Mouse (Mus musculus) liver, embryonic 11.5 days (tissue): ENCODE measurements around the gene Kcnq2. TPM values are rescaled to one million over a fixed set of nuclear protein-coding genes. Genes with fewer than 3 reads are reported as not detected.

Source experiments
- ATAC-seq: fragments of 200-750 bp; cut with Nextera tagmentation; replicated peaks from 2 replicates; pipeline ENCODE4 v1.8.0; 2017; ENCODE audit warnings: moderate number of reproducible peaks, mild to moderate bottlenecking, moderate TSS enrichment, moderate library complexity; ENCODE audit not compliant: low FRiP score
- DNase-seq: peaks from one replicate; pipeline ENCODE4 v3.0.0-alpha.2; 2017; ENCODE audit warnings: low spot score
- H3K27ac ChIP-seq: fragments of 300-500 bp; sonication (generic); 2 replicates; pipeline ENCODE4 v1.5.1; 2014; ENCODE audit warnings: mild to moderate bottlenecking, low read depth, low read length, control low read depth
- H3K27me3 ChIP-seq: fragments of 300-500 bp; sonication (generic); replicated peaks from 2 replicates; pipeline ENCODE4 v1.6.1; 2014; ENCODE audit warnings: low read length, mixed read lengths; ENCODE audit not compliant: control insufficient read depth, insufficient read depth
- H3K36me3 ChIP-seq: fragments of 300-500 bp; sonication (generic); 2 replicates; pipeline ENCODE4 v1.6.1; 2014; ENCODE audit warnings: mild to moderate bottlenecking, low read length, moderate library complexity, mixed read lengths; ENCODE audit not compliant: control insufficient read depth, insufficient read depth
- H3K4me1 ChIP-seq: fragments of 300-500 bp; sonication (generic); replicated peaks from 2 replicates; pipeline ENCODE4 v1.6.1; 2014; ENCODE audit warnings: low read length, mixed read lengths; ENCODE audit not compliant: control insufficient read depth, insufficient read depth
- H3K4me2 ChIP-seq: fragments of 300-500 bp; sonication (generic); 2 replicates; pipeline ENCODE4 v1.6.1; 2014; ENCODE audit warnings: mild to moderate bottlenecking, control low read depth, moderate library complexity
- H3K4me3 ChIP-seq: fragments of 300-500 bp; sonication (generic); 2 replicates; pipeline ENCODE4 v1.5.1; 2014; ENCODE audit warnings: low read depth, low read length, control low read depth
- H3K9ac ChIP-seq: fragments of 300-500 bp; sonication (generic); 2 replicates; pipeline ENCODE4 v1.6.1; 2014; ENCODE audit warnings: low read depth, low read length, control low read depth
- H3K9me3 ChIP-seq: fragments of 300-500 bp; sonication (generic); 2 replicates; pipeline ENCODE4 v1.6.1; 2016; ENCODE audit warnings: low read length, inconsistent platforms, mixed read lengths; ENCODE audit not compliant: control insufficient read depth
- WGBS: fragments of 180-500 bp; shearing (Covaris S2); extraction: QIAGEN DNeasy Blood & Tissue Kit; methylation state at CpG from one replicate; pipeline ENCODE4 v1.1.7; 2014; 5-methylcytosine and 5-hydroxymethylcytosine counted together
- polyA plus RNA-seq: library from polyadenylated mRNA; unstranded; fragments of >200 nt; fragmentation: Nextera tagmentation; extraction: Ambion mirVana; gene quantifications from 2 replicates; pipeline ENCODE4 v1.2.1, GENCODE M21; 2014

Gene Kcnq2
- polyA plus RNA-seq, 1 experiment from 2014 or later, result 0.15 TPM

- H3K9me3 ChIP-seq, result no peaks in the 10 kb centered on the region
These were observed 23.4 kb upstream of the Kcnq2 start for GRCm38 (mm10) chr2:181158471-181158870.

GRCm38 (mm10) chr2:181157716-181158302 is 22.7 kb upstream of the Kcnq2 start:
- Histone ChIP-seq H3K27ac (no peak overlapping the region), H3K4me1 (no peaks in the 10 kb centered on the region), H3K36me3 (no peaks in the 10 kb centered on the region), H3K27me3 (peaks cover 45% of the 10 kb centered on the region), H3K4me2 (no peak overlapping the region), H3K9me3 (no peaks in the 10 kb centered on the region), H3K9ac (no peak overlapping the region), H3K4me3 (no peak overlapping the region)
- DNase-seq (no peak), ATAC-seq (no peak)
- 63% methylated on average over 6 of the region's 6 CpGs for WGBS

More at GRCm38 (mm10) chr2:181158471-181158870, 23.4 kb upstream of the Kcnq2 start:
- H3K4me1 ChIP-seq, result no peaks in the 10 kb centered on the region
- DNase-seq (no peak), ATAC-seq (no peak)
- no peak overlapping the region for H3K4me3 ChIP-seq
- H3K9ac ChIP-seq, result no peak overlapping the region
- H3K36me3 ChIP-seq, result no peaks in the 10 kb centered on the region
- H3K27ac ChIP-seq, result no peak overlapping the region
- 78% methylated on average over 2 of the region's 2 CpGs for WGBS
- peaks cover 39% of the 10 kb centered on the region for H3K27me3 ChIP-seq
- no peak overlapping the region for H3K4me2 ChIP-seq

GRCm38 (mm10) chr2:181157180-181157579 is 22.1 kb upstream of the Kcnq2 start:
- Histone ChIP-seq H3K4me2 (no peak overlapping the region), H3K4me3 (no peak overlapping the region), H3K27ac (no peak overlapping the region), H3K9me3 (no peaks in the 10 kb centered on the region), H3K36me3 (no peaks in the 10 kb centered on the region), H3K9ac (no peak overlapping the region), H3K27me3 (peaks cover 45% of the 10 kb centered on the region), H3K4me1 (no peaks in the 10 kb centered on the region)
- DNase-seq (no peak), ATAC-seq (no peak)
- 61% methylated on average over 4 of the region's 4 CpGs for WGBS

GRCm38 (mm10) chr2:181156248-181157121 is 21.4 kb upstream of the Kcnq2 start, which contains the start of gene Eef1a2:
Eef1a2 (minus strand) TSS chr2:181157014.
- H3K27me3 ChIP-seq, result peaks cover 45% of the 10 kb centered on the region
- no peaks in the 10 kb centered on the region for H3K4me1 ChIP-seq

GRCm38 (mm10) chr2:181155801-181156200 is 20.7 kb upstream of the Kcnq2 start:
- no peaks in the 10 kb centered on the region for H3K4me1 ChIP-seq
- ATAC-seq (no peak), DNase-seq (no peak)
- no peak overlapping the region for H3K4me3 ChIP-seq
- no peaks in the 10 kb centered on the region for H3K9me3 ChIP-seq
- no peak overlapping the region for H3K9ac ChIP-seq
- no peak overlapping the region for H3K27ac ChIP-seq
- H3K36me3 ChIP-seq, result no peaks in the 10 kb centered on the region
- 62% methylated on average over 4 of the region's 4 CpGs for WGBS
- no peak overlapping the region for H3K4me2 ChIP-seq
- peaks cover 47% of the 10 kb centered on the region for H3K27me3 ChIP-seq

More at GRCm38 (mm10) chr2:181156248-181157121, 21.4 kb upstream of the Kcnq2 start, which contains the start of gene Eef1a2:
- H3K9me3 ChIP-seq, result no peaks in the 10 kb centered on the region
- DNase-seq (no peak), ATAC-seq (no peak)
- H3K4me3 ChIP-seq, result 0 out of 2 replicates have a peak within 1 kb of the TSS, but pooled peaks have one; percentile 17
- 7% methylated on average over 55 of the region's 55 CpGs for WGBS
- no peak within 1 kb of the TSS for H3K9ac ChIP-seq
- H3K36me3 ChIP-seq, result no peaks in the 10 kb centered on the region
- H3K4me2 ChIP-seq, result peak within 1 kb of the TSS; percentile 44
- H3K27ac ChIP-seq, result no peak within 1 kb of the TSS

- Histone ChIP-seq H3K4me3 (no peak overlapping the region), H3K4me1 (no peaks in the 10 kb centered on the region), H3K27me3 (peaks cover 53% of the 10 kb centered on the region), H3K9me3 (no peaks in the 10 kb centered on the region), H3K36me3 (no peaks in the 10 kb centered on the region), H3K9ac (no peak overlapping the region), H3K27ac (no peak overlapping the region), H3K4me2 (no peak overlapping the region)
- WGBS, result 65% methylated on average over 8 of the region's 8 CpGs
- ATAC-seq (no peak), DNase-seq (no peak)
These were observed 19.8 kb upstream of the Kcnq2 start for GRCm38 (mm10) chr2:181154831-181155415.

GRCm38 (mm10) chr2:181154361-181154760 is 19.3 kb upstream of the Kcnq2 start:
- 89% methylated on average over 3 of the region's 3 CpGs for WGBS
- ATAC-seq, result no peak

GRCm38 (mm10) chr2:181153837-181154236 is 18.7 kb upstream of the Kcnq2 start:
- peaks cover 63% of the 10 kb centered on the region for H3K27me3 ChIP-seq

More at GRCm38 (mm10) chr2:181154361-181154760, 19.3 kb upstream of the Kcnq2 start:
- Histone ChIP-seq H3K4me2 (no peak overlapping the region), H3K9ac (no peak overlapping the region), H3K9me3 (no peaks in the 10 kb centered on the region), H3K4me3 (no peak overlapping the region), H3K27me3 (peaks cover 58% of the 10 kb centered on the region), H3K27ac (no peak overlapping the region), H3K4me1 (no peaks in the 10 kb centered on the region), H3K36me3 (no peaks in the 10 kb centered on the region)
- no peak for DNase-seq

More at GRCm38 (mm10) chr2:181153837-181154236, 18.7 kb upstream of the Kcnq2 start:
- ATAC-seq (no peak), DNase-seq (no peak)
- H3K9me3 ChIP-seq, result no peaks in the 10 kb centered on the region
- H3K9ac ChIP-seq, result no peak overlapping the region
- H3K4me2 ChIP-seq, result no peak overlapping the region
- H3K4me1 ChIP-seq, result no peaks in the 10 kb centered on the region
- no peaks in the 10 kb centered on the region for H3K36me3 ChIP-seq
- H3K4me3 ChIP-seq, result no peak overlapping the region
- H3K27ac ChIP-seq, result no peak overlapping the region
- 6% methylated on average over 1 of the region's 1 CpGs for WGBS
